Mouse (Mus musculus): Measurements from ENCODE around the gene Lyzl4. TPM values are rescaled to one million over a fixed set of nuclear protein-coding genes. Genes with fewer than 3 reads are reported as not detected.

The Lyzl4 gene
- total and polyA plus RNA-seq, 2 experiments from 2014 or later = not detected

- WGBS = 72% methylated on average over 4 of the region's 4 CpGs
- no peaks in the 10 kb centered on the region for H3K9me3 ChIP-seq (ENCODE audit: low read length)
- H3K4me1 ChIP-seq (ENCODE audit: insufficient read depth, low read length) = no peaks in the 10 kb centered on the region
- no peak overlapping the region for H3K27ac ChIP-seq (ENCODE audit: low read depth, low read length)
- ATAC-seq (ENCODE audit: low FRiP score) (no peak), DNase-seq (ENCODE audit: low spot score) (no peak)
- no peak overlapping the region for H3K4me3 ChIP-seq (ENCODE audit: low read depth, low read length)
- no peak for TF ChIP-seq CTCF (IDR thresholded peaks at IDR 0.05)
- H3K27me3 ChIP-seq (ENCODE audit: insufficient read depth, low read length) = no peaks in the 10 kb centered on the region
- H3K9ac ChIP-seq (replicated peaks; ENCODE audit: low read length, poor library complexity, severe bottlenecking) = no peak overlapping the region
- no peaks in the 10 kb centered on the region for H3K36me3 ChIP-seq (ENCODE audit: insufficient read depth, low read length)
- no peak overlapping the region for H3K4me2 ChIP-seq (ENCODE audit: low read depth, low read length, poor library complexity, severe bottlenecking)
Observed at GRCm38 (mm10) chr9:121547431-121547830, 94.5 kb downstream of the Lyzl4 start.

- no peaks in the 10 kb centered on the region for H3K36me3 ChIP-seq (ENCODE audit: insufficient read depth, low read length)
- DNase-seq (ENCODE audit: low spot score) (no peak), ATAC-seq (ENCODE audit: low FRiP score) (no peak)
- peaks cover 5% of the 10 kb centered on the region; the same call in 1 of the 2 replicates for H3K9me3 ChIP-seq (ENCODE audit: low read length)
- TF ChIP-seq CTCF (IDR thresholded peaks at IDR 0.05) = no peak
- no peaks in the 10 kb centered on the region for H3K27me3 ChIP-seq (ENCODE audit: insufficient read depth, low read length)
- H3K4me3 ChIP-seq (ENCODE audit: low read depth, low read length) = no peak overlapping the region
- no peaks in the 10 kb centered on the region for H3K4me1 ChIP-seq (ENCODE audit: insufficient read depth, low read length)
- H3K27ac ChIP-seq (ENCODE audit: low read depth, low read length) = no peak overlapping the region
- H3K9ac ChIP-seq (replicated peaks; ENCODE audit: low read length, poor library complexity, severe bottlenecking) = no peak overlapping the region
- H3K4me2 ChIP-seq (ENCODE audit: low read depth, low read length, poor library complexity, severe bottlenecking) = no peak overlapping the region
Observed at GRCm38 (mm10) chr9:121541530-121541929, 100.4 kb downstream of the Lyzl4 start.

GRCm38 (mm10) chr9:121532626-121533025 lies 109.3 kb downstream of the Lyzl4 start:
- no peak overlapping the region for H3K27ac ChIP-seq (ENCODE audit: low read depth, low read length)
- no peak overlapping the region for H3K4me2 ChIP-seq (ENCODE audit: low read depth, low read length, poor library complexity, severe bottlenecking)
- no peak for TF ChIP-seq CTCF (IDR thresholded peaks at IDR 0.05)
- no peak for ATAC-seq (ENCODE audit: low FRiP score)
- WGBS = 60% methylated on average over 9 of the region's 9 CpGs
- H3K27me3 ChIP-seq (ENCODE audit: insufficient read depth, low read length) = no peaks in the 10 kb centered on the region
- H3K4me3 ChIP-seq (ENCODE audit: low read depth, low read length) = no peak overlapping the region
- no peaks in the 10 kb centered on the region for H3K36me3 ChIP-seq (ENCODE audit: insufficient read depth, low read length)
- DNase-seq (ENCODE audit: low spot score) = no peak
- no peak overlapping the region for H3K9ac ChIP-seq (replicated peaks; ENCODE audit: low read length, poor library complexity, severe bottlenecking)
- H3K9me3 ChIP-seq (ENCODE audit: low read length) = peaks cover 6% of the 10 kb centered on the region; the same call in 1 of the 2 replicates
- no peaks in the 10 kb centered on the region for H3K4me1 ChIP-seq (ENCODE audit: insufficient read depth, low read length)

GRCm38 (mm10) chr9:121528605-121529357 lies 113.1 kb downstream of the Lyzl4 start:
- Histone ChIP-seq H3K9me3 (ENCODE audit: low read length) (no peaks in the 10 kb centered on the region), H3K4me2 (ENCODE audit: low read depth, low read length, poor library complexity, severe bottlenecking) (no peak overlapping the region), H3K27ac (ENCODE audit: low read depth, low read length) (no peak overlapping the region), H3K36me3 (ENCODE audit: insufficient read depth, low read length) (no peaks in the 10 kb centered on the region), H3K4me1 (ENCODE audit: insufficient read depth, low read length) (no peaks in the 10 kb centered on the region), H3K9ac (replicated peaks; ENCODE audit: low read length, poor library complexity, severe bottlenecking) (no peak overlapping the region), H3K4me3 (ENCODE audit: low read depth, low read length) (no peak overlapping the region), H3K27me3 (ENCODE audit: insufficient read depth, low read length) (no peaks in the 10 kb centered on the region)
- WGBS = 60% methylated on average over 8 of the region's 8 CpGs
- DNase-seq (ENCODE audit: low spot score) (no peak), ATAC-seq (ENCODE audit: low FRiP score) (no peak)
- TF ChIP-seq CTCF (IDR thresholded peaks at IDR 0.05) = no peak

Other genes starting within 250 kb of the Lyzl4 start
- gene Cck, start 146.4 kb downstream of the Lyzl4 start, total RNA-seq (2014; rRNA removed) = 87.3 and 185 TPM in 2 replicates
- gene Cck, start 146.4 kb downstream of the Lyzl4 start, polyA plus RNA-seq (2015; fragmentation: Nextera tagmentation; extraction: Ambion mirVana) = 75.4 and 82.9 TPM in 2 replicates
- 0.05 and 0.82 TPM in 2 replicates for gene Vipr1, start 620 bp upstream of the Lyzl4 start, total RNA-seq (2014; rRNA removed)
- 0.26 and 0.36 TPM in 2 replicates for gene Vipr1, start 620 bp upstream of the Lyzl4 start, polyA plus RNA-seq (2015; fragmentation: Nextera tagmentation; extraction: Ambion mirVana)
- gene Sec22c, start 63.4 kb upstream of the Lyzl4 start, total RNA-seq (2014; rRNA removed) = 26.9 and 34.3 TPM in 2 replicates
- 30.5 and 34.4 TPM in 2 replicates for gene Sec22c, start 63.4 kb upstream of the Lyzl4 start, polyA plus RNA-seq (2015; fragmentation: Nextera tagmentation; extraction: Ambion mirVana)
- 51.4 and 59.6 TPM in 2 replicates for gene Ss18l2, start 68.2 kb upstream of the Lyzl4 start, total RNA-seq (2014; rRNA removed)
- gene Ss18l2, start 68.2 kb upstream of the Lyzl4 start, polyA plus RNA-seq (2015; fragmentation: Nextera tagmentation; extraction: Ambion mirVana) = 204 and 218 TPM in 2 replicates
- 71.4 and 112 TPM in 2 replicates for gene Nktr, start 77.1 kb upstream of the Lyzl4 start, total RNA-seq (2014; rRNA removed)
- gene Nktr, start 77.1 kb upstream of the Lyzl4 start, polyA plus RNA-seq (2015; fragmentation: Nextera tagmentation; extraction: Ambion mirVana) = 42.1 and 50.7 TPM in 2 replicates
- gene Zfp651, start 117.2 kb upstream of the Lyzl4 start, total RNA-seq (2014; rRNA removed) = 55.4 and 59.7 TPM in 2 replicates
- 21.3 and 22.8 TPM in 2 replicates for gene Zfp651, start 117.2 kb upstream of the Lyzl4 start, polyA plus RNA-seq (2015; fragmentation: Nextera tagmentation; extraction: Ambion mirVana)
- 1.3 and 1.7 TPM in 2 replicates for gene Klhl40, start 135.5 kb upstream of the Lyzl4 start, total RNA-seq (2014; rRNA removed)
- 2.9 and 3.2 TPM in 2 replicates for gene Klhl40, start 135.5 kb upstream of the Lyzl4 start, polyA plus RNA-seq (2015; fragmentation: Nextera tagmentation; extraction: Ambion mirVana)
- 1.2 and 1.5 TPM in 2 replicates for gene Hhatl, start 150.4 kb upstream of the Lyzl4 start, total RNA-seq (2014; rRNA removed)
- 0.64 and 0.99 TPM in 2 replicates for gene Hhatl, start 150.4 kb upstream of the Lyzl4 start, polyA plus RNA-seq (2015; fragmentation: Nextera tagmentation; extraction: Ambion mirVana)
- 2.8 and 3.0 TPM in 2 replicates for gene Ccdc13, start 197.4 kb upstream of the Lyzl4 start, total RNA-seq (2014; rRNA removed)
- gene Ccdc13, start 197.4 kb upstream of the Lyzl4 start, polyA plus RNA-seq (2015; fragmentation: Nextera tagmentation; extraction: Ambion mirVana) = 4.1 and 4.8 TPM in 2 replicates
- gene Higd1a, start 216.3 kb upstream of the Lyzl4 start, total RNA-seq (2014; rRNA removed) = 30.6 and 42.8 TPM in 2 replicates
- gene Higd1a, start 216.3 kb upstream of the Lyzl4 start, polyA plus RNA-seq (2015; fragmentation: Nextera tagmentation; extraction: Ambion mirVana) = 179 and 182 TPM in 2 replicates